Mouse (Mus musculus) MEL (cell line): ENCODE data around the gene Zfp2. TPM values are rescaled to one million over a fixed set of nuclear protein-coding genes. Genes with fewer than 3 reads are reported as not detected.
A peak's percentile ranks its signal among the peaks of the same experiment; 100 is the strongest.

ENCODE experiments used
- DNase-seq: peaks from one replicate; pipeline ENCODE4 v3.0.0; 2011; ENCODE audit warnings: low read depth, low spot score
- H3K27ac ChIP-seq: 2 replicates; pipeline ENCODE4 v1.5.1; 2012; ENCODE audit warnings: low read depth, mild to moderate bottlenecking, control low read depth, low read length, moderate library complexity; ENCODE audit not compliant: control insufficient read depth
- H3K27me3 ChIP-seq, 2 experiments: fragments of 150-350 bp in 1 of 2; sonication (generic) in 1 of 2; 2 replicates each; pipeline ENCODE4 v1.6.1; 2012; ENCODE audit warnings: low read length in 2 of 2, mild to moderate bottlenecking in 2 of 2, improper control_type of control experiment in 1 of 2, moderate library complexity in 1 of 2; ENCODE audit not compliant: insufficient read depth in 2 of 2, control insufficient read depth in 1 of 2
- H3K36me3 ChIP-seq, 2 experiments: 2 replicates each; pipeline ENCODE4 v1.6.1; 2012 to 2014; ENCODE audit warnings: low read length in 2 of 2, improper control_type of control experiment in 1 of 2, inconsistent platforms in 1 of 2, mild to moderate bottlenecking in 1 of 2; ENCODE audit not compliant: insufficient read depth in 2 of 2, control insufficient read depth in 1 of 2
- H3K4me1 ChIP-seq, 2 experiments: fragments of 150-350 bp in 1 of 2; sonication (generic) in 1 of 2; 2 replicates each; pipeline ENCODE4 v1.6.1; 2012; ENCODE audit warnings: low read length in 2 of 2, improper control_type of control experiment in 1 of 2, mild to moderate bottlenecking in 1 of 2; ENCODE audit not compliant: insufficient read depth in 2 of 2, control insufficient read depth in 1 of 2
- H3K4me3 ChIP-seq, 2 experiments: fragments of 150-350 bp in 1 of 2; sonication (generic) in 1 of 2; 2 replicates each; pipeline ENCODE4 v1.5.1; 2012; ENCODE audit warnings: low read depth in 2 of 2, low read length in 2 of 2, mild to moderate bottlenecking in 2 of 2, moderate library complexity in 2 of 2, control low read depth in 1 of 2, improper control_type of control experiment in 1 of 2; ENCODE audit not compliant: control insufficient read depth in 1 of 2, insufficient read depth in 1 of 2
- H3K79me2 ChIP-seq: 2 replicates; pipeline ENCODE4 v1.6.1; 2012; ENCODE audit warnings: mild to moderate bottlenecking, low read length, moderate library complexity; ENCODE audit not compliant: control insufficient read depth, poor library complexity, insufficient read depth
- H3K9ac ChIP-seq: 2 replicates; pipeline ENCODE4 v1.6.1; 2012; ENCODE audit warnings: low read depth, mild to moderate bottlenecking, control low read depth, low read length, moderate library complexity; ENCODE audit not compliant: control insufficient read depth, poor library complexity, severe bottlenecking
- H3K9me3 ChIP-seq: fragments of 150-350 bp; sonication (generic); replicated peaks from 2 replicates; pipeline ENCODE4 v1.6.1; 2012; ENCODE audit warnings: mild to moderate bottlenecking, low read length, improper control_type of control experiment, moderate library complexity; ENCODE audit not compliant: insufficient read depth
- BHLHE40 ChIP-seq: IDR thresholded peaks from 2 replicates; pipeline ENCODE4 v1.6.1; 2012; ENCODE audit warnings: low read depth, mild to moderate bottlenecking, inconsistent platforms, low read length, improper control_type of control experiment, borderline replicate concordance
- CHD2 ChIP-seq: IDR thresholded peaks from 2 replicates; pipeline ENCODE4 v1.6.1; 2011; ENCODE audit warnings: low read length, improper control_type of control experiment
- CTCF ChIP-seq, 3 experiments: IDR thresholded peaks in 2 of 3; conservative IDR thresholded peaks in 1 of 3; 2 replicates each; pipeline ENCODE4 v1.5.1; 2011 to 2012; ENCODE audit warnings: low read length in 3 of 3, low read depth in 2 of 3, mild to moderate bottlenecking in 2 of 3, improper control_type of control experiment in 1 of 3, inconsistent platforms in 1 of 3, mixed read lengths in 1 of 3, moderate library complexity in 1 of 3; ENCODE audit not compliant: control insufficient read depth in 1 of 3, insufficient read depth in 1 of 3, poor library complexity in 1 of 3, severe bottlenecking in 1 of 3
- E2F4 ChIP-seq: IDR thresholded peaks from 2 replicates; pipeline ENCODE4 v1.6.1; 2011; ENCODE audit warnings: low read depth, low read length, improper control_type of control experiment, borderline replicate concordance
- EP300 ChIP-seq, 2 experiments: IDR thresholded peaks; 2 replicates each; pipeline ENCODE4 v1.6.1; 2011; ENCODE audit warnings: improper control_type of control experiment in 2 of 2, low read length in 2 of 2, low read depth in 1 of 2, mild to moderate bottlenecking in 1 of 2
- ETS1 ChIP-seq: IDR thresholded peaks from 2 replicates; pipeline ENCODE4 v1.6.1; 2012; ENCODE audit warnings: low read depth, mild to moderate bottlenecking, inconsistent platforms, low read length, improper control_type of control experiment, moderate library complexity
- GATA1 ChIP-seq: IDR thresholded peaks from 2 replicates; pipeline ENCODE4 v1.6.1; 2011; ENCODE audit warnings: low read depth, low read length, improper control_type of control experiment
- KAT2A ChIP-seq: conservative IDR thresholded peaks from 2 replicates; pipeline ENCODE4 v1.6.1; 2012; ENCODE audit warnings: low read depth, low read length, improper control_type of control experiment, inconsistent platforms
- MAFK ChIP-seq: IDR thresholded peaks from 2 replicates; pipeline ENCODE4 v1.6.1; 2011; ENCODE audit warnings: low read depth, mild to moderate bottlenecking, low read length, improper control_type of control experiment, borderline replicate concordance
- MYC ChIP-seq: IDR thresholded peaks from 2 replicates; pipeline ENCODE4 v1.6.1; 2011; ENCODE audit warnings: low read depth, mild to moderate bottlenecking, low read length, improper control_type of control experiment, moderate library complexity
- POLR2A ChIP-seq, 2 experiments: IDR thresholded peaks; 2 replicates each; pipeline ENCODE4 v1.6.1; 2011 to 2012; ENCODE audit warnings: low read length in 2 of 2, mild to moderate bottlenecking in 2 of 2, control low read depth in 1 of 2, improper control_type of control experiment in 1 of 2, low read depth in 1 of 2, moderate library complexity in 1 of 2; ENCODE audit not compliant: control insufficient read depth in 1 of 2, insufficient read depth in 1 of 2, poor library complexity in 1 of 2
- POLR2AphosphoS2 ChIP-seq: IDR thresholded peaks from 2 replicates; pipeline ENCODE4 v1.6.1; 2011; ENCODE audit warnings: low read length, improper control_type of control experiment
- RAD21 ChIP-seq: IDR thresholded peaks from 2 replicates; pipeline ENCODE4 v1.6.1; 2011; ENCODE audit warnings: mild to moderate bottlenecking, low read depth, low read length, improper control_type of control experiment
- RCOR1 ChIP-seq: IDR thresholded peaks from 2 replicates; pipeline ENCODE4 v1.6.1; 2012; ENCODE audit warnings: low read depth, mild to moderate bottlenecking, inconsistent platforms, low read length, improper control_type of control experiment
- SMC3 ChIP-seq: IDR thresholded peaks from 2 replicates; pipeline ENCODE4 v1.6.1; 2011; ENCODE audit warnings: low read depth, low read length, improper control_type of control experiment
- TAL1 ChIP-seq: IDR thresholded peaks from 2 replicates; pipeline ENCODE4 v1.6.1; 2012; ENCODE audit warnings: mild to moderate bottlenecking, inconsistent platforms, low read length, moderate library complexity, mixed read lengths
- TBP ChIP-seq: IDR thresholded peaks from 2 replicates; pipeline ENCODE4 v1.8.0; 2011; ENCODE audit warnings: low read depth, low read length, improper control_type of control experiment
- USF1 ChIP-seq: IDR thresholded peaks from 2 replicates; pipeline ENCODE4 v1.6.1; 2014; ENCODE audit warnings: low read depth, mild to moderate bottlenecking, inconsistent platforms, low read length, improper control_type of control experiment, moderate library complexity
- USF2 ChIP-seq, 2 experiments: IDR thresholded peaks; 2 replicates each; pipeline ENCODE4 v1.6.1; 2011 to 2012; ENCODE audit warnings: improper control_type of control experiment in 2 of 2, low read length in 2 of 2, borderline replicate concordance in 1 of 2, inconsistent platforms in 1 of 2, low read depth in 1 of 2, mild to moderate bottlenecking in 1 of 2; ENCODE audit not compliant: insufficient read depth in 1 of 2
- ZC3H11A ChIP-seq: IDR thresholded peaks from 2 replicates; pipeline ENCODE4 v1.6.1; 2012; ENCODE audit warnings: low read depth, mild to moderate bottlenecking, inconsistent platforms, low read length, improper control_type of control experiment
- ZKSCAN1 ChIP-seq: IDR thresholded peaks from 2 replicates; pipeline ENCODE4 v1.6.1; 2012; ENCODE audit warnings: low read depth, mild to moderate bottlenecking, inconsistent platforms, low read length, improper control_type of control experiment, moderate library complexity
- ZNF384 ChIP-seq: IDR thresholded peaks from 2 replicates; pipeline ENCODE4 v1.6.1; 2012; ENCODE audit warnings: low read depth, mild to moderate bottlenecking, inconsistent platforms, low read length, improper control_type of control experiment
- polyA plus RNA-seq, 2 experiments: library from polyadenylated mRNA; stranded (reverse) in 1 of 2; unstranded in 1 of 2; fragments of >175 nt in 1 of 2; fragments of >200 nt in 1 of 2; gene quantifications; 2 replicates each; pipeline versions ENCODE4 v1.2.1 to v1.2.4; 2012; ENCODE audit warnings: low replicate concordance in 2 of 2, low read depth in 1 of 2; ENCODE audit not compliant: insufficient read length in 2 of 2, insufficient read depth in 1 of 2, missing spikeins in 1 of 2
- total RNA-seq: library from RNA; depleted of rRNA; stranded (reverse); fragments of 300-350 nt; gene quantifications from 2 replicates; pipeline ENCODE4 v1.2.3, GENCODE M21; 2012

Zfp2 gene
- total and polyA plus RNA-seq, 3 experiments, result not detected

GRCm38 (mm10) chr11:50939621-50940366 lies 23.8 kb upstream of the Zfp2 start:
- TF ChIP-seq KAT2A (no peak), GATA1 (no peak), TBP (no peak), SMC3 (peak; percentile 82), MAFK (no peak), BHLHE40 (no peak), ZNF384 (no peak), ZC3H11A (peak; percentile 72), CTCF (IDR thresholded peaks at IDR 0.05 in 2 of 3, conservative IDR thresholded peaks at IDR 0.05 in 1 of 3; ENCODE audit: control insufficient read depth in 1 of 3, insufficient read depth in 1 of 3, low read depth in 2 of 3, low read length in 3 of 3, poor library complexity in 1 of 3, severe bottlenecking in 1 of 3) (peak; percentile 77 to 97 (median 84)), ZKSCAN1 (no peak), POLR2A (IDR thresholded peaks at IDR 0.05; ENCODE audit: control insufficient read depth in 1 of 2, insufficient read depth in 1 of 2, low read depth in 1 of 2, low read length in 2 of 2, poor library complexity in 1 of 2) (no peak), RAD21 (peak; percentile 85)
- DNase-seq, result peak; percentile 67
- Histone ChIP-seq H3K4me1 (no peaks in the 10 kb centered on the region), H3K9me3 (no peaks in the 10 kb centered on the region), H3K36me3 (no peaks in the 10 kb centered on the region), H3K9ac (no peak overlapping the region), H3K27ac (no peak overlapping the region), H3K4me3 (no peak overlapping the region), H3K27me3 (no peaks in the 10 kb centered on the region), H3K79me2 (no peaks in the 10 kb centered on the region)

- no peak overlapping the region for H3K9ac ChIP-seq
- H3K4me3 ChIP-seq, result no peak overlapping the region
- H3K27me3 ChIP-seq, result no peaks in the 10 kb centered on the region
- no peaks in the 10 kb centered on the region for H3K4me1 ChIP-seq
- H3K36me3 ChIP-seq, result no peaks in the 10 kb centered on the region
- H3K27ac ChIP-seq, result no peak overlapping the region
- TF ChIP-seq ETS1, result no peak
- TF ChIP-seq USF2 (IDR thresholded peaks at IDR 0.05; ENCODE audit: borderline replicate concordance in 1 of 2, insufficient read depth in 1 of 2, low read depth in 1 of 2, low read length in 2 of 2), result no peak
- TF ChIP-seq POLR2AphosphoS2, result no peak
- no peak for TF ChIP-seq RCOR1
- no peak for TF ChIP-seq TAL1
- TF ChIP-seq ZKSCAN1, result no peak
- no peak for TF ChIP-seq CHD2
- no peak for TF ChIP-seq KAT2A
- no peak for TF ChIP-seq ZC3H11A
- no peak for TF ChIP-seq EP300 (IDR thresholded peaks at IDR 0.05; ENCODE audit: low read depth in 1 of 2, low read length in 2 of 2)
- no peak for TF ChIP-seq ZNF384
- TF ChIP-seq MYC, result no peak
- TF ChIP-seq USF1, result no peak
- no peak for TF ChIP-seq CTCF (IDR thresholded peaks at IDR 0.05 in 2 of 3, conservative IDR thresholded peaks at IDR 0.05 in 1 of 3; ENCODE audit: control insufficient read depth in 1 of 3, insufficient read depth in 1 of 3, low read depth in 2 of 3, low read length in 3 of 3, poor library complexity in 1 of 3, severe bottlenecking in 1 of 3)
- TF ChIP-seq POLR2A (IDR thresholded peaks at IDR 0.05; ENCODE audit: control insufficient read depth in 1 of 2, insufficient read depth in 1 of 2, low read depth in 1 of 2, low read length in 2 of 2, poor library complexity in 1 of 2), result no peak
- TF ChIP-seq E2F4, result no peak
- no peak for DNase-seq
- no peaks in the 10 kb centered on the region for H3K79me2 ChIP-seq
- H3K9me3 ChIP-seq, result no peaks in the 10 kb centered on the region
Observed at GRCm38 (mm10) chr11:50938435-50938834, 22.5 kb upstream of the Zfp2 start.
